Mouse (Mus musculus) C2C12 (cell line): ENCODE results near the gene Anapc13.

ENCODE experiments used
- CTCF ChIP-seq: IDR thresholded peaks from one replicate; pipeline ENCODE4 v1.5.1; 2011; ENCODE audit not compliant: control insufficient read depth, insufficient read depth, insufficient read length
- FOSL1 ChIP-seq: IDR thresholded peaks from one replicate; pipeline ENCODE4 v1.8.0; 2011; ENCODE audit warnings: mild to moderate bottlenecking, low read length; ENCODE audit not compliant: poor library complexity, insufficient read depth, severe bottlenecking
- MYOD1 ChIP-seq: IDR thresholded peaks from one replicate; pipeline ENCODE4 v1.6.1; 2011; ENCODE audit warnings: low read depth; ENCODE audit not compliant: control insufficient read depth, insufficient read length
- USF1 ChIP-seq: IDR thresholded peaks from one replicate; pipeline ENCODE4 v1.6.1; 2011; ENCODE audit warnings: low read depth, mild to moderate bottlenecking, control low read depth, moderate library complexity

- no peak for TF ChIP-seq CTCF
- TF ChIP-seq USF1: no peak
- no peak for TF ChIP-seq FOSL1
- TF ChIP-seq MYOD1: no peak
Observed at GRCm38 (mm10) chr9:102581921-102582469, 44.1 kb upstream of the Anapc13 start.
